Mouse (Mus musculus) lung, postnatal 14 days (tissue): ENCODE measurements around the gene Lars2.
A peak's percentile ranks its signal among the peaks of the same experiment; 100 is the strongest.
"Not testable (repeated sequence)": the region's sequence is repeated elsewhere in the genome, so short reads cannot be mapped to it uniquely, and the experiment has no call there.

Experiments
- DNase-seq: peaks from one replicate; pipeline ENCODE4 v3.0.0; 2021

Gene Lars2

GRCm38 (mm10) chr9:123394856-123395255 is 28.1 kb downstream of the Lars2 start:
- DNase-seq: no peak

DNA sequence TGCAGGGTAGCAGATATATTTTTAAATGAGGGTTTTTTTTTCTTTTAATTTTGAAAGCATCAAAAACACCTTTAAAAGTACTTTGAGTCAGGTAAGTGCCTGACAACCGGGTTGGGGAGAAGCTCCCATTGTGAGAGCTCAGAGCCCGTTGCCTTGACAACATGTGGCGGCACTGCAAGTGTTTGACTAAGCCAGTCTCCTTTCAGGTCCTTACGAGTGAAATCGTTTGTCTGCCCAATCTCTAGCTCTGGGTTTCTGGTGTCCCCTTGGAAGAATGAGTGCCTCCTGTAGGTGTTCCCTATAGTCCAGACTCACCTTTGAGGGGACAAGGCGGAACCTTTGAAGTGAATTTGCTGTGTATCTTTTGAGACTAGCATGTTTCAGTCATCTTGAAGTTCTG is 31.0 kb downstream of the Lars2 start:
- DNase-seq: no peak

DNA sequence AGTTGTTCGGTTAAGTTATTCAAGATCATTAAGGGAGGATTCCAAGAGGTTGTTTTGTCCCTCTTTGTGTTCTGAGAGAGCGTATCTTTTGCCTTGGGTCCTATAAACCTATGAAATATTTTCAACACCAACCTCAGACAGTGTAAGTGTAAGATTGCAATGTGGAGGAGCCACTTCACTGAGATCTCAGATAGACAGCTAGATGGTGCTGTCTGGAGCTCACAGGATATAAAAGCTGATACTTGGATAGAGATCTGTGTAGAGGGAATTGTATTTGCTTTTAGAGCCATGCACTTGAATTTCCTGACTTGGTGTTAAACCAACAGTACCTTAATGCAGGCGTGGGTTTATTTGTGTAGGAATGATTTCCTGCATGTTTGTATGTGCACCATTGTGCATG is 35.5 kb downstream of the Lars2 start:
- no peak for DNase-seq

DNA sequence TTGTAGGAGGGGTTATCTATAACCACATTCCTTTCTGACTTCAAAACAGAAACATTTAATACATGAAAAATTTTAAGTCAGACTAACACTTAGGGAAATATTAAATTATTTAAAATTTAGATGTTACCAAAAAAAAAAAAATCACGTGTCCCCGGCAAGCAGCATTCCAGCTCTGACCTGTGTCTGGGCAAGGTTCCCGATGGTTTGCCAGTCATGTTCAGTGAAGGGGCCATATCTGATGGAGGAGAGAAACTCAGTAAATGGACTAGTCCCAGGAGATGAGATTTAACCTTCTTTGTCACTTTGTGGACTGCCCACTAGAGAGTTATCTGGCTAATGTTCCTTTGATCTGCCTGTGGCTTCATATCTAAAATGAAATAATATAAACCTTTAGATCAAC is 36.3 kb downstream of the Lars2 start:
- DNase-seq: no peak

DNA sequence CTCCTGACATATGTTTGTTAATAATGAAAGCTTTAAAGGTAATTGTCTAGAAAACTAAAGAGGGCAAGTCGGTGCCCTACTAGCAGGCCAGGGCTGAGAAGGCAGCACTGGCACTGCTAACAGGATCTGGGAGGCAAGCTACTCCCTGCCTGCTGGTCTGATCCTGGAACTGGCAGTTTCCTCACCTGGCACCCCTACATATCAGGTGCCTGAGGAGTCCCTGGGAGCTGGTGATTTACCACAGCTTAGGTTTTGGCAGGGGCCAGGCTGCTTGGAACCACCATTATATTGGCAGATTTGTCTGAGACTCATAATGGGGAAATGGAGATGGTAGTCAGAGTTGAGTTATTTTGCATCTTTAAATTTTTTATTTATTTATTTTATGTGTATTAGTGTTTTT is 38.5 kb downstream of the Lars2 start:
- no peak for DNase-seq

GRCm38 (mm10) chr9:123408771-123409170 is 42.0 kb downstream of the Lars2 start:
- DNase-seq: no peak

DNA sequence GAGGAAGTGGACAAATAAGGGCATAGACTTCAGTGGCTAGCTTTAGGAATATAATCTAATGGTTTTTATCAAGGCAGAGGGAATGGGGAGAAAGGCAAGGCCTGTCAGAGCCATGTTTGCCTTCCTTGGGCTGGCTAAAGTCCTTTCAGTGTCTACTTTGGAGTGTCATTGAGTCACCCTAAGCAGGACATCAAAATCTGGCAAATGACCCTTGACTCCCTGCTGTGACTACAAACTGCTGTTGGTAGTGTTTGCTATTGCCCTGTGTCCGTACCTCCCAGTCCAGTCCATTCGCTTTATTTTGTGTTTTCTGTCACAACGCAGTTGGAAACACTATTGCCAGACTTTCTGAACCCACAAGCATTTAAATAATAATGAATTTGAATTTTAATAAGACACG is 63.1 kb downstream of the Lars2 start:
- no peak for DNase-seq

DNA sequence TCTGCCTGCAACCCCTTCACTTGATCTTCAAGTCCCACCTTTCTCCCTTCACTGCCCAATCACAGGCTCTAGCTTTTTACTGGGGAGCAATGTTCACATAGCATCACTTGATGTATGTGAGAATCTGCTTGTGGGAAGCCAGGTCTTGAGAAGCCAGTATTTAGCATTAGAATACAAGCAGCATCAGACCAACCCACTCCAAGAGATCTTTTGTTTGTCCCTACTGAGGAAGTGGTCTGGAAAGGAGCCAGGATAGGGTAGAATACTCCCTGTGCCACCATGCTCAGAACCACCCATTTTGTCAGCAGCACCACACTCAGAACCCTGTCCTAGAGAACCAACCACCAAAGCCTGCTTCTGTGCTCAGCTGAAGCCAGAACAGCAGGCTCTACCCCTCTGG is 64.2 kb downstream of the Lars2 start:
- peak; percentile 33 for DNase-seq

GRCm38 (mm10) chr9:123438223-123438622 is 71.5 kb downstream of the Lars2 start:
- DNase-seq: no peak

- DNase-seq: peak; percentile 25
Measured at GRCm38 (mm10) chr9:123440230-123441058, 73.7 kb downstream of the Lars2 start.

- DNase-seq: not testable (repeated sequence)
Measured at GRCm38 (mm10) chr9:123447101-123447500, 80.4 kb downstream of the Lars2 start.

DNA sequence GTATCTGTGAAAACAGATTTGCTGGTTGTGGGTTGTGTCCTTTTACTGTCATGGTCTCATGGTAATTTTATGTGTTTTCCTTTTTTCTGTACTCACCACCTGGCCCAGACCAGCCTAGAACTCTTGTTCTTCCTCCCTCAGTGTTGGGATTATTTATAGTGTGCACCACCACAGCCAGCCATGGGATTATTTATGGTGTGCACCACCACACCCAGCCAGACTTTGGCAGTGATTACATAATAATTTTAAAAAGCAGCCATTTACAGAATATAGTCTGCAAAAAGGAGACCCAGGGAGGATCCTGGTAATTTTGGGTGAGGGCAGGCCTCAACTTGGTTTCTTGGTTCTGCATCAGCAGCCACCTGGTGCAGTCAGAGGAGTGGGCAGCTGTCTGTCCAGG is 81.9 kb downstream of the Lars2 start:
- no peak for DNase-seq

DNA sequence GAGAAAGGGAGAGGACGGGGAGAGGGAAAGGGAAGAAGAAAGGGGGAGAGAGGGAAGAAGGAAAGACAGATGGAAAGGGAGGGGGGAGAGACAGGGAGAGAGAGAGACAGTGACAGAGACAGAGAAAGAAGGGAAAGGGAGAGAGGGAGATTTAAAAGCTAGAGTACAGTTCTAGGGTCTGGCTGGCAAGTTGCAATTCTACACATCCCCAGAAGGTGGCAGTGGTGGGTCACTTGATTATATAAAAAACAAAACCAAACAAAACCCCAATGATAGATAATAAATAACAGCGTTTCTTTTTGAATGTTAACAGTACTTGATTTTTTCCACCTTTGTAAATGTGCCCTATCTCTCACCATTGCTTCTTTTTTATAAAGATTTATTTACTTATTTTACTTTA is 83.4 kb downstream of the Lars2 start:
- peak; percentile 77 for DNase-seq

DNA sequence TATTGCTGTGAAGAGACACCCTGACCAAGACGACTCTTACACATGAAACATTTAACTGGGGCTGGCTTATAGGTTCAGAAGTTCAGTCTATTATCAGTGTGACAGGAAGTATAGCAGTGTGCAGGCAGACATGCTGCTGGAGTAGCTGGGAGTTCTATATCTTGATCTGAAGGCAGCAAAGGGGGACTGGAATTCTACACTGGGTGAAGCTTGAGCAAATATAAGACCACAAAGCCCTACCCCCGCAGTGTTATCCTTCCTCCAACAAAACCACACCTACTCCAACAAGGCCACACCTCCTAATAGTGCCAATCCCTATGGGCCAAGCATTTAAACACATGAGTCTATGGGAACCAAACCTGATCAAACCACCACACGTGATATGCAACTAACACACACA is 85.0 kb downstream of the Lars2 start:
- DNase-seq: no peak

DNA sequence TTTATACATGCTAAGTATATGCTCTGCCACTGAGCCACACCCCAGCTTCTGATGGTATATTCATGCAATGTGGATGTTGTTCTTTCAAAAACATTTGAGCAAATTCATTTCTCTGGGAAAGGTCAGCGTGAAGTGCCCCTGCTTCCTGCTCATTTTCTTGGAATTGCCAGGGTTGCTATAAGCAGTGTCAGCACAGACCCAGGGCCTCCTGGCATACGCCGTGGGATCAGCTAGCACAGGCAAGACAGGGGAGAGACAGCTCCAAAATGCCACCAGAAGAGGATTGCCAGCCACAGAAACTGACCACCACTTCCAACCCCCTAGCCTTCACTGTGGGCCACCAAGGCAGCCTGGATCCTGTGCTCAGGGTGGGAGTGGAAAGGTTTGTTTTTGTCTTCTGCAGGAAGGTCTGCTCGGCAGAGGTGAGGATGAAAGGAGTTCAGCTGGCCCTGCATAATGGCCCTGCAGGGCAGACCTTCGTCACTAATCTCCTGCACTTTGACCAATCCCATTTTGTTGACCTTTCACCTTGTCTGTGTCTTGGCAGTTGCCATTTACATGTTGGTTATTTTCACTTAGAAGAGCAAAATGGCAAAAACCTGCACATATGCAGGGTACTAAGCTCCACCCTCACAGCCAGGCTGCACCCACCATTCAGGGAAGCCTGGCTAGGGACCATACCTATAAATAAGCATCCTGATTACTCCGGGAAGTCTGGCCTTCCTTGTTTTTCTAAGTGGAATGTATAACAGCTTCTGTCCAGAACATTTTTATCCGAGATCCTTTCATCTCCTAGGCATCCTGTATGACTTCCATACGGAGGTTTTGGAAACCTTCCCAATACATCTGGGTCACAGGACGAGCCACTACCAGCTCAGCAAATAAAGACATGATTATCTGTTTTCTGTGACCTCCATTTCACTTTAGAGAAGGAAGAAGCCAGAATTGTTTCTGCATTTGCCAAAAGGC is 90.2 kb downstream of the Lars2 start:
- DNase-seq: no peak

- peak; percentile 19 for DNase-seq
Measured at GRCm38 (mm10) chr9:123457603-123458002, 90.9 kb downstream of the Lars2 start.

DNA sequence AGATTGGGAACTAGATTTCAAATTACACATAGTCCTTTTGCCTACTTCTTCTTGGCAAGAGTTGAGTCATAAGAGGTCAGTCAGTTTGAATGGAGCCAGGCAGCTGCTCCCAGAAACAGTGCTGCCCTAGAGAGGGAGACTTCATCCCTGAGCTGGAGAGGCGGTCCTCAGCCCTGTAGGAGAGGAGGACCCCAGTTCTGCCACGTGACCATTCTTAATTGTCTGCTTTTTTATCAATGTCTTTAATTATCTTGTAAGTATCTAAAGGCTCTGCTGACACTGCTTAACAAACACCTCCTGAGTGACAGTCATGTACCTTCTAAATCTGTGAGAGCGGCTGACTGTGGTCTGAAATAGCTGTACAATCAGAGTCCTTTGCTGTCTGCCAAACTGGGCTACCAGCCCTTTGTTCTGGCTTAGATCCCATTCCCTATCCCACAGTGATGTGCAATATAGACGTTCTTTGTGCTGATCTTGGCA is 100.5 kb downstream of the Lars2 start:
- DNase-seq: no peak

GRCm38 (mm10) chr9:123468406-123469085 is 101.8 kb downstream of the Lars2 start:
- DNase-seq: no peak

DNA sequence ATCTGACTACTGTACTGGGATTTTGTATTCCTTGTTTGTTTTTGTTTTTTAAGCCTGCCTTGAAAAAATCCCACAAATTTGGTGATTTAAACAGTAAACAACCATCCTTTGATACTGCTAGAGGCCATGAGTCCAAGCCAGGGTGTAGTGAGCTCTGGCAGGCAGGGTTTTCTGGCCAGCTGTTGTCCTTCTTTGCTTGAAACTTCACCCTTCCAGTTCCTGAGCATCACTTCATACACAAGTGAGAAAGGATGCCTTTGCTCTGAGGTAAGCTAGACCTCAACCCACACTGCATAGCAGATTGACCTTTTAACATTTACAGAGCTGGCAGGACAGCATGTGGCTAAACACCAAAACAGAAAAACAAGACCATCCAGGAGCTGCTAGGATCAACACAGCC is 102.4 kb downstream of the Lars2 start:
- no peak for DNase-seq

- DNase-seq: no peak
Measured at GRCm38 (mm10) chr9:123473377-123473776, 106.7 kb downstream of the Lars2 start.

DNA sequence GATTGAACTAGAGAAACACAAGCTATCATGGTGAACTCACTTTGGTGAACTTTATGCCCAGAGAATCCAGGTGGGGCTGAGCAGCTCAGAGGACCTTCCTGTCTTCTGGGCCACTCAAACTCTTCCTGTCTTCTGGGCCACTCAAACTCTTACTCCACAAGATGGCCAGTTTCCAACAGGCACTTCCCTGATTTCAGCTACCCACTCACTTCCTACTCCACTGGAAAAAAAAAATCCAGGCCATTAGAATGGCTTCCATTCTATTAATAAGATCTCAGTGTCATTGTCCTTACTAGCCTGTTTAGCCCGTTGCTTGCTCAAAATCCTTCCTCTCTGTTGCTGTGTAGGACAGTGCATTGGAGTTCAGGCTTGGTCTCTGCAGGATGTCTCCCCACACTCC is 108.8 kb downstream of the Lars2 start:
- peak; percentile 30 for DNase-seq

DNA sequence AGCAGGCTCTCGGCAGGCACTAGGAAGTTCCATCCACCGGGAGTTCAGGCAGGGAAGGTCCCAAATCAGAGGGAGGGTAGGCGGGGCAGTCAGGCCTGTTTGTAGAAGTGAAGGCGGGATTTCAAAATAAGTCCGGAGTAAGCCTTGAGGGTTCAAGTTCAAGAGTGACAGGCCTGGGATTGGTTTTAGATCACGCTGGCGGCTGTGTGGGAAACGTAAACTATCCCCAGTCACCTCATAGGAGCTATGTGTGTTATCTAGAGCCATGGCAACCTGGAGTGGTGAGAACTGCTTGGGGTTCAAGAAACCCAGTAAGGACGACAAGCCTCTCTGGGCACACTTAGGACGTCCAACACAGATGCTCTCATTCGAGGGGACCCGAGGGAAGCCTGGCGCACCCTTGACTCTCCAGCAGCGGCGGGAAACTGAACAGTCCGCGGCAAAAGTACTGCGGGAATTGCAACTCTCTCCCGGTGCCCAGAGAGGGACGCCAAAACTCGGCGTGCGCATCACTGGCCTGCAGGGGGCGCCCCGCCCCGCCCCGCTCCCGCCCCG is 111.4 kb downstream of the Lars2 start:
- DNase-seq: peak; percentile 37
